Mouse (Mus musculus) urinary bladder, postnatal 4 days (tissue): ENCODE results near the gene Gad1.
"Not testable (repeated sequence)": the region's sequence is repeated elsewhere in the genome, so short reads cannot be mapped to it uniquely, and the experiment has no call there.

ENCODE experiments used
- DNase-seq, 2 experiments: peaks; one replicate each; pipeline ENCODE4 v3.0.0; 2021 to 2022; ENCODE audit warnings: low spot score in 2 of 2

The Gad1 gene

GRCm38 (mm10) chr2:70552772-70553171 is at the start of gene Gad1:
Gene Gad1 (plus strand): TSS chr2:70553072.
- DNase-seq: no peak

GRCm38 (mm10) chr2:70503436-70503835 is 49.4 kb upstream of the Gad1 start:
- DNase-seq: no peak

- DNase-seq: no peak
These were observed 47.6 kb upstream of the Gad1 start for GRCm38 (mm10) chr2:70505229-70505628.

DNA sequence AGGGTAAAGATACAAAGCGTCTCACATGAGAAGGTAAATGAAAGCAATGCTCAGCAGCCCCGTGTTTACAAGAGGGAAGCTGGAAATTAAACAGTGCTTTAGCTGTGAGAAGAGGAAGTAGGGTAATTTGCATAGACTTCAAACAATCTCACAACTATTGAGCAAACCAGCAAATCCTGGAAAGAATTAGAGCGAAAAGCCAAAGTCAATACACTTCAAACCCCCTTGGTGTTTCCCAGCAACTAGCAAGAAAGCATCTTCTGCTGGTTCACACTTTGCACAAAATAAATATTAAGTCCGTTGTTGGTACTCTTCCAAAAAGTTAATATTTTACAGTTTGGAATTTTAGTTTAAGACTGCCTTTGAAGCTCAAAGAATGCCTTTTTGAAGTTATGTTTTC is 47.0 kb upstream of the Gad1 start:
- DNase-seq: no peak

GRCm38 (mm10) chr2:70506372-70506771 is 46.5 kb upstream of the Gad1 start:
- no peak for DNase-seq

DNA sequence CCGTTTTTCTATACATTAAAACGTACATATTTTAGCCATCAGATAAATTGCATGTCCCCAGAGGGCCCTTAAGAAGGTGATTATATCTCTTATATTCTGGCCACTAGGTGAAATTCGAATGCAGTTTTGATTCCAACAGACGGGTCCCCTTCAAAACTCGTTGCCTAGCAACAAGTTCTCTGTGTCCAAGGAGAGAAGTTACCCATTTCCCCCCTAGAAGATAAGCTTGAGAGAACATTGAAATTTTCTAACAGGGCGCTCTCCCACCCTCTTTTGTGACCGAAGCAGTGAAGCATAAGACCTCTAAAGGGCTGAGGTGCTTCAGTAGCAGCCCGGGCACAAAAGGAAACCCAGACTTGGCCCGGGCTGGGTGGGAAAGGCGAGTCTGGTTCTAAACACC is 44.4 kb upstream of the Gad1 start, which contains the start of gene Erich2:
Gene Erich2, plus strand, starts transcription at position 324 of the 400 bp plus-strand sequence.
- DNase-seq: no peak

DNA sequence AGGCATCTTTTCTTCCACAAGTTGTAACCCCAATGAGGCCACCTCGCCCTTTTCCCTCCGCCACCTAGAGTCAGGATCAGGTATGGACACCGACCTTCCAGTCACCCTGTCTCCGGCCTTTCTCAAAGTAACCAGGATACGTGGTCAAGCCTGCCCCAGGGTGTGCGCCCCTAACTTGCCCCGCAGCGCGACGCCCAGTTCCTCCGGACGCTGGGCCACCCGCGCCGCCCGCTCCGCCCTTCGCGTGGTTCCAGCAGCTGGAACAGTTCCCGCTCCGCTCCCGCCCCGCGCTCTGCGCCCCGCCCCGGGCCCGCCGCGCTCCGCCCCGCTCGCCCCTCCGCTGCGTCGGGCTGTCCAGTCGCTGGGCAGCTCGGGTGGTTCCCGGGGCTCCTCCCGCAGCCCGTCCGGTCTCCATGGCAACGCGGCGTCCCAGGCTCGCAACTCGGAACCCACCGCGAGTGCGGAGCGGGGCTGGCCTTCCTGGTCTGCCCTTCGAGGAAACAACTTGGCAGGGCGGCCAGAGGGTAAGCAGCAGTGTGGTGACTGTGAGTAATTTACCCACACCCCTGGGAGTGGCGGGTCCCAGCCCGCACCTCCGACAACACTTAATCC is 43.7 kb upstream of the Gad1 start:
- peak; percentile 75 to 82 for DNase-seq

DNA sequence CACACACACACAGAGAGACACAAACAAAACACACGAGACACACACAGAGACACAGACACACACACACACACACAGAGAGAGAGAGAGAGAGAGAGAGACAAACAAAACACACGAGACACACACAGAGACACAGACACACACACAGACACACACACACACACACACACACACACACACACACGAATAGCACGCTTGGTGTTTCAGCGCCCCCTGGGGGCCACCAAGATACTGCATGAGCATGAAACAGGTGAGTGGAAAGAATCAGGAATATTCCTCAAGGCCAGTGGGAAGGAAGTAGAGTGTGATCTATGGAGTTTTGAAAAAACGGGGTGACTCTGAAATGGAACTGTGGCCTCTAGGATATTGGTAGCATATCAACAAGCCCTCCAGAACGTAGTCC is 14.6 kb upstream of the Gad1 start:
- DNase-seq: not testable (repeated sequence)

DNA sequence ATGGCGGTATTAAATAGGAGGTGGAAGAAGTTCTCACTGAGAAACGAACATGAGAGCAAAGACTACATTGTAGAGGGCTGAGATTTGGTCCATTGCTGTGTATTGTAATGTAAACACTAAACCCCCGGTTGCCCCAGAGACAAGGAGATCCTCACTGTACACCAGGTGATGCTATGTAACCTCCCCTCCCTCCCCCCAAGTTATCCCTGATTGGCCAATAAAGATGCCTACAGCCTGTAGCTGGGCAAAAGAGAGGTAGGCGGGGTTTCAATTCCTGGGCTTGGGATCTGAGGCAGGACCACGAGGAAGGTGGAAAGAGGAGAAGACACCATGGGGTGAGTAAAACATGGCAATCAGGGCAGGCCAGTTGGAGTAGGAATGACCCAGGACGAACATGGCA is 2.2 kb upstream of the Gad1 start:
- no peak for DNase-seq

DNA sequence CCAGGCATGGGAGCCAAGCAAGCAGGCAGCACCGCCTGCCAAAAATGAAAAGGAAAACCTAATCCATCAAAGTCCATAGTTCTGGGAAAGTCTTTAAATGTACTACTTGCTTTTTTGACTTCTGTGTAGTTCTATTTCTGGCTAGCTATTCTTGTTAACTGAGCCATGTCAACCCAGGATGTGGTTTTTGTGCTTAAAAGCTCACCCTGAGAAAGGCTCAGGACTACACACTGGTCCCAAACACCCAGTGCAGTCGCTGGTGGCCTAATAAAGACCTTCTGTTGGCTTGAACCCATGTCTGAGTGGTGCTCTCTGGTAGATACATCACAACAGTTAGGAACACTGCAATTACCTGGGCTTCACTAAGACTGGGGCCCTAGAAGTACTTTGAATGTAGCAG is 1.4 kb upstream of the Gad1 start:
- no peak for DNase-seq

- DNase-seq: no peak
These were observed 739 bp upstream of the Gad1 start for GRCm38 (mm10) chr2:70552067-70552598.

GRCm38 (mm10) chr2:70553826-70554225 is 954 bp downstream of the Gad1 start:
- DNase-seq: no peak

DNA sequence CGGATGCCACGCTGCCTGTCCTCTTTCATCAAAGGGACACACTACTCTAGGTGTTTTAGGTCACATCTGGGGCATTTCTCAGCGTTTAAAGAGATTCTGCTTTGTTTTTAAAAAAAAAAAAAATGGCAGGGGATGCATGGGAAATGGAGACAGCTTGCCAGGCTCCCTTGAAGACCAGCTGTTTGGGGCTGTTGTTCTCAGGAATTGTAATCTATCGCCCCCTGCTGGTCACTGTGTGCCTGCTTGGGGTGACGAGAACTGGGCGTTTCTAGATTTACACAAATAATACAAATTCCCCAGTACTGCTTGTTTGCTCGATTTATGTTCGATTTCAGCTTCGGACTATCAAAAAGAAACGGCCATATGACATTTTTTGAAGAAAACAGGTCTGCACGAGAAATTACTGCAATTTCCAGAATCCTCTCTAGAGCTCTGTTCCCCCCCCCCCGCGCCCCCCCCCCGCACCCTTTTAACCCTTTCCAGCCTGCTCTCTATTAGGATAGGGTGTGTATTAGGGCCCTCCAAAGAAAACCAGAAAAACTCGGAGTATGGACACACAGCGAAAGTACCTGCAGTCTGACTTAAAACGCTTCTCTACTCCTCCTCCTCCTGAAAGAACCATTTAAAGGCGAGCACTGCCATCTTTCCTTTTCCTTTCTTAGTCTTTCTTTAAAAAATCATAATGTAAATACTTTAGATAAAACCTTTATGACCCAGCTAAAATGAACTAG is 5.4 kb downstream of the Gad1 start:
- DNase-seq: peak; percentile 53 to 74

DNA sequence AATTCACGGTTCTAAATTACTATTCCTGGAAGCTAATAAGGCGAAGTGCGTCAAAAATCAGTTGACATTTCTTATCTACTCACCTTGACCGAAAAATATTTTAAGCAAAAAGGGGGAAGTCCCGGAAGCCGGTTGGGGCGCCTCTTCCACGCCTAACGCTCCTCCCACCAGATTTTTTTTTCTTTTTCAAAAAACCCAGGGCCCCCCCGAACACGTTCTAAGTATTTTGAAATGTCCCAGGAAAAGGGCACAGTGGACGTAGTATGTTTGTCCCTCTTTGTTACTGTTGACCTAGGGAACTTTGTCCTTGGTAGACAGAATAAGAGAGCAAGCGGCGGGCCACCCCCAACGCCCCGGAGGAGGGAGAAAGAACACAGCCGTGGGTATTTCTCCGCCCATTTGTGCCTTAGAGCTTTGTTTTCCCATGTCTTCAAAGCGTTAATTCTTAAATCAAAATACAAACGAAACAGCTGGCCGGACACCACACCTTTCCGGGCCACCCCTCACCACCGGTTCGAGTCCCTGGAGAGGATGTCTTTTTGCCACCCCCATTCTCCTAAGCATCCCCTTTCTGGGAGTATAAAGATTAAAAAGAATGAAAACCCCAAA is 6.1 kb downstream of the Gad1 start:
- no peak for DNase-seq

DNA sequence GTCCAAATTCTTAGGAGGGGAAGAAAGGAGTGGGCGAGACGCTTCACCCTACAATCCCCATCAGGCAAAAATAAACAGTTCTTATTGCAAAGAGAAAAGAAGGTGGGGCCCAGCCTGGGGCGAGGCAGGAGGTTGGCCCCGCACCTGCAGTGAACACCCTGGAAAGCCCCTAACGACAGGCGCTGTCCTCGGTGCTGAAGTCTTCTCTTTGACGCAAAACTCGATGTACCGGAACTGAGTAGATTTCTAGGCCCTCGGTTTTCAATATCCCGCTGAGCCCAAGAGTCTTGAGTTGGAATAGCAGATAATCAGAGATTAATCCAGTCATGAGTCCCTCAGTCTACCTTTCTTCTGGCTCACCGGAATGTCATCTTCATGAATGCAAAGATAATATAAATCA is 6.6 kb downstream of the Gad1 start:
- DNase-seq: peak in 1 of 2 experiments; percentile 72

DNA sequence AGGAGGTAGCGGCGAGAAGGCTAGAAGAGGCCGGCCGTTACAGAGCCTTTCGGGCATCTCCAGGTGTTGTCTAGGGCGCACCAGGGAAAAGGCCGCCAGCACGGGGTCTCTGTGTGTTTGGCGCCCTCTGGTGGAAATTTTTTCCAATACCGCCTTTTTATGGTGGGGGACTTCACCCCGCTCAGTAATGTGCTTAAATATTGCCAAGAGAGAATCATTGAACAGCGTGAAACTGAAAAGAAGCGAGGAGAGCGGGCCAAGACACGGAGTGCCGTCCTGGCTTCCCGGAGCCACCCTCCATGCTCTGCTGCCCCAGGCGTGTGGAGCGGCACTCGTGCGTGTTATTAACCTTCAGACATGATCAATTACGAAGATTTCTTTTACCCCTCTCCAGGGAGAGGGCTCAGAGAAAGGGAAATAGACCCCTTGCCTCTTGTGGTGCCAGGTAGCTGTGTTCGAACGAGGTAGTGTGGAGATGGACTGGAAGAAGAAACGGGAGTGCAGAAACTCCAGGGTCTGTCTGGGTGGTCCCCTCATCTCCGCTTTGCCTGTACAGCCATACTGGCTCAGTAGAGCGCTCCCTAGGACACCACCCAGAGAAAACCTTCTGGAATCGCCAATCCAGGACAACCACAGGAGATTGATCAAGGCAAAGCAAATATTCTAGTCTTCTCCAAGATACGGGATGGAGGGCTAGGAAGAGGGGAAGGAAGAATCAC is 8.4 kb downstream of the Gad1 start:
- no peak for DNase-seq

GRCm38 (mm10) chr2:70562011-70562491 is 9.2 kb downstream of the Gad1 start:
- no peak for DNase-seq

DNA sequence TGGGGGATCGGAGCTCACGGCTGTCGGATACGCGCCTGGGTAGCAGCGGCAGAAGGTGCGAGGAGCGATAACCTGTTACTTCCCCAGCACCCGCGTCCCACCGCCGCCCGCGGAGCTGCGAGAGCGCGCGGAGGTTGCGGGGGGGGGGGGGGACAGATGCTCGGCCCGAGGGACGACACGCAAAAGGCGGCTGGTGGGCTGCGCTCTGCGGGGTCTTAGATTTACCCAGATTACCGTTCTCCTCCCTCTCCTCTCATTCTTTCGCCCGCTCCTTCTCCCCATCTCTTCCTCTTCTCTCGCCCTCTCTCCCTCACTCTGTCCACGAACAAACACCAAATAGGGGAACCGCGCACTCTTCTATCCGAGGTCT is 9.7 kb downstream of the Gad1 start:
- no peak for DNase-seq

GRCm38 (mm10) chr2:70562981-70563671 is 10.3 kb downstream of the Gad1 start:
- no peak for DNase-seq

DNA sequence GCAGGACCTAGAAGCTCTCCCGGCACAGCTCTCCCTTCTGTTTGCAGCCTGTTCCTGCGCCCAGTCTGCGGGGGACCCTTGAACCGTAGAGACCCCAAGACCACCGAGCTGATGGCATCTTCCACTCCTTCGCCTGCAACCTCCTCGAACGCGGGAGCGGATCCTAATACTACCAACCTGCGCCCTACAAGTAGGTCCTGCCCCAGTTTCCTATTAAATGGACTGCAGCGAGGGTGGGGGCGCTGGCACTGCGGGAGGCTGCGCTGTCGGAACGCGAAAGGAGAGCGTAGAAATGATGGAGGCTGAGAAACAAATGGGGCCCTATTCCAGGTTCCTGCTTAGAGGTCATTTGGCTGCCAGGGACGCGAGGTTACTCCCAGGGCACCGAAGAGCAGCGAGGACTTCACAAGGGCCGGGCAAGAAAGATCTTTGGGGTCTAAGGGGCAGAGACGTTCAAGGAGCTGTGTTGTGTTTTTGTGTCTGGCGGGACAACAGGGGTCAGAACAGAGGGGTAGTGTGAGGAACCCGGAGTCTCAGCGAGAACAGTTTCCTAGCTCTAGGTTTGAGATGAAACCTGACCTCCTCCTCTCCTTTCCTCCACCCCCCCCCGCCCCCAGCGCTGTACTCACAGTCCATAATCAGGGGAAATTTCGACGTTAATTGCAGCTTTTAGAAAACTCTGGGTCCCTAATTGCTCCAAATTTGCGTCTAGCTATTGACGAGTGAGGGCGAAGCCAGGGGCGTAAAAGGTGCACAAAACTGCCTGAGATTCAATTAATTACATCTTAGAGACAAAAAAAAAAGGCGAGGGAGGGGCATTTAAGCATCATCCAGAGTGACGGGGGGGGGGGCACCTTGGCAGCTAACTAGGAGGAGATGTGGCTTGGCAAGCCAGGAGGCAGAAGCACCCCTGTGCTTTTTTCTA is 11.1 kb downstream of the Gad1 start:
- DNase-seq: no peak
